10 mouse cellular contexts compared by ENCODE assay signal in genomic region chr6:110645041-110645410, GRCm38 (mm10). TPM values are rescaled to one million over a fixed set of nuclear protein-coding genes. Genes with fewer than 3 reads are reported as not detected.
DNase-seq lines count a peak whose midpoint lies in the region; ATAC-seq lines count a peak whose summit lies in the region.
"Had no signal": no experiment of that assay in that cellular context is flagged by ENCODE, and none has a peak within 500 bp of the region (broad histone marks: within the 10 kb centered on the region; RNA-seq: fewer than 3 reads in every experiment).

No protein-coding gene starts in this region.

- H3K27me3 ChIP-seq in heart, embryonic 15.5 days, result peaks cover 50% of the 10 kb centered on the region
- H3K27me3 ChIP-seq in embryonic facial prominence, embryonic 11.5 days (ENCODE audit: control insufficient read depth, insufficient read depth, low read length), result peaks cover 19% of the 10 kb centered on the region
- peaks cover 47% of the 10 kb centered on the region for H3K27me3 ChIP-seq in hindbrain, embryonic 12.5 days
- 0 out of 2 replicates have a peak, but pooled peaks cover 2% of the 10 kb centered on the region for H3K27me3 ChIP-seq in midbrain, embryonic 16.5 days (ENCODE audit: control insufficient read depth, insufficient read depth, low read depth, low read length)

- H3K4me2 ChIP-seq in heart, embryonic 15.5 days, result peak overlapping the region; percentile 67
- H3K4me2 ChIP-seq in embryonic facial prominence, embryonic 11.5 days (ENCODE audit: low read depth, low read length), result peak overlapping the region; percentile 88
- H3K4me2 ChIP-seq in hindbrain, embryonic 12.5 days (replicated peaks), result peak overlapping the region; percentile 97
- peak overlapping the region; percentile 81 for H3K4me2 ChIP-seq in midbrain, embryonic 16.5 days (ENCODE audit: low read length)

- peaks cover 6% of the 10 kb centered on the region; the same call in 1 of the 2 replicates for H3K4me1 ChIP-seq in heart, embryonic 15.5 days (replicated peaks)
- no peaks in the 10 kb centered on the region for H3K4me1 ChIP-seq in embryonic facial prominence, embryonic 11.5 days (ENCODE audit: control insufficient read depth, insufficient read depth, low read length)
- peaks cover 11% of the 10 kb centered on the region; the same call in 1 of the 2 replicates for H3K4me1 ChIP-seq in hindbrain, embryonic 12.5 days
- peaks cover 11% of the 10 kb centered on the region; the same call in 1 of the 2 replicates for H3K4me1 ChIP-seq in midbrain, embryonic 16.5 days (ENCODE audit: control insufficient read depth, insufficient read depth, low read length)

- H3K9me3 ChIP-seq in heart, embryonic 15.5 days (replicated peaks), result no peaks in the 10 kb centered on the region
- no peaks in the 10 kb centered on the region for H3K9me3 ChIP-seq in embryonic facial prominence, embryonic 11.5 days (replicated peaks; ENCODE audit: control insufficient read depth, low read length)
- H3K9me3 ChIP-seq in hindbrain, embryonic 12.5 days (replicated peaks), result no peaks in the 10 kb centered on the region
- H3K9me3 ChIP-seq in midbrain, embryonic 16.5 days (replicated peaks; ENCODE audit: control insufficient read depth, low read length, poor library complexity, severe bottlenecking), result no peaks in the 10 kb centered on the region

- 5% methylated on average over 7 of the region's 7 CpGs for WGBS in heart, embryonic 15.5 days
- WGBS in embryonic facial prominence, embryonic 11.5 days, result 2% methylated on average over 7 of the region's 7 CpGs
- 4% methylated on average over 7 of the region's 7 CpGs for WGBS in hindbrain, embryonic 12.5 days
- 0% methylated on average over 7 of the region's 7 CpGs for WGBS in midbrain, embryonic 16.5 days

- no peak overlapping the region for H3K9ac ChIP-seq in heart, embryonic 15.5 days
- no peak overlapping the region for H3K9ac ChIP-seq in embryonic facial prominence, embryonic 11.5 days (replicated peaks; ENCODE audit: low read length)
- H3K9ac ChIP-seq in hindbrain, embryonic 12.5 days, result peak overlapping the region; percentile 57
- peak overlapping the region; percentile 85 for H3K9ac ChIP-seq in midbrain, embryonic 16.5 days (ENCODE audit: low read depth, low read length)

- intact Hi-C loops in heart, postnatal 36 days (cut with DNase I), result no loop called here

- H3K4me3 ChIP-seq in heart, embryonic 15.5 days, result peak overlapping the region; percentile 42
- peak overlapping the region; percentile 52 for H3K4me3 ChIP-seq in embryonic facial prominence, embryonic 11.5 days (ENCODE audit: low read depth, low read length)
- peak overlapping the region; percentile 56 for H3K4me3 ChIP-seq in hindbrain, embryonic 12.5 days
- peak overlapping the region; percentile 74 for H3K4me3 ChIP-seq in midbrain, embryonic 16.5 days (ENCODE audit: low read depth, low read length)

- no peak for ATAC-seq in heart, embryonic 15.5 days (replicated peaks; ENCODE audit: insufficient number of reproducible peaks, insufficient read depth, low FRiP score, low read depth)
- peak; percentile 55 for ATAC-seq in embryonic facial prominence, embryonic 11.5 days (replicated peaks; ENCODE audit: insufficient number of reproducible peaks, low FRiP score, low TSS enrichment, low read depth)
- peak; percentile 46; the same call in 1 of the 2 replicates for ATAC-seq in hindbrain, embryonic 12.5 days (ENCODE audit: low FRiP score)
- ATAC-seq in midbrain, embryonic 16.5 days, result no peak; the same call in 1 of the 2 replicates

- no peak overlapping the region for H3K27ac ChIP-seq in heart, embryonic 15.5 days
- no peak overlapping the region for H3K27ac ChIP-seq in embryonic facial prominence, embryonic 11.5 days (replicated peaks; ENCODE audit: low read depth, low read length)
- no peak overlapping the region; the same call in 1 of the 2 replicates for H3K27ac ChIP-seq in hindbrain, embryonic 12.5 days
- peak overlapping the region; percentile 86; the same call in 1 of the 2 replicates for H3K27ac ChIP-seq in midbrain, embryonic 16.5 days (ENCODE audit: low read length)

- no peak for DNase-seq in heart, postnatal 36 days
- no peak for DNase-seq in embryonic facial prominence, embryonic 11.5 days (ENCODE audit: low spot score)
- DNase-seq in B cell, adult 2 months, result no peak
- DNase-seq in thymus, postnatal 4 days, result no peak
- DNase-seq in gastrocnemius, adult 8-10 months (ENCODE audit: low spot score in 2 of 2), result no peak

- H3K36me3 ChIP-seq in heart, embryonic 15.5 days, result no peaks in the 10 kb centered on the region
- no peaks in the 10 kb centered on the region for H3K36me3 ChIP-seq in embryonic facial prominence, embryonic 11.5 days (replicated peaks; ENCODE audit: control insufficient read depth, insufficient read depth, low read depth, low read length)
- no peaks in the 10 kb centered on the region for H3K36me3 ChIP-seq in hindbrain, embryonic 12.5 days
- no peaks in the 10 kb centered on the region for H3K36me3 ChIP-seq in midbrain, embryonic 16.5 days (ENCODE audit: control insufficient read depth, insufficient read depth, low read length)

RNA-seq across cellular contexts. Expression of gene Grm7, which starts 0.4 kb away (rescaled TPM):
- polyA plus RNA-seq in heart, embryonic 15.5 days (2015; fragmentation: Nextera tagmentation; extraction: Ambion mirVana), result 0.57 and 0.58 TPM in 2 replicates
- total RNA-seq in heart, postnatal 36 days (2021), result under 1 TPM in 1 of 2 experiments, not detected in 1; 0.11 TPM
- 0.63 and 1.3 TPM in 2 replicates for polyA plus RNA-seq in embryonic facial prominence, embryonic 11.5 days (2014; fragmentation: Nextera tagmentation; extraction: Ambion mirVana)
- 5.2 and 5.3 TPM in 2 replicates for polyA plus RNA-seq in hindbrain, embryonic 12.5 days (2016; fragmentation: Nextera tagmentation; extraction: Ambion mirVana)
- 33.6 and 39.1 TPM in 2 replicates for polyA plus RNA-seq in midbrain, embryonic 16.5 days (2015; fragmentation: Nextera tagmentation; extraction: Ambion mirVana)
- total RNA-seq in gastrocnemius, adult 8-10 months (2022), result not detected
- total RNA-seq: megakaryocyte progenitor cell, adult 5-6 weeks; MEL had no signal

Comparison
In these comparisons a context has a peak if more than half of its experiments do, and no peak if none do; other contexts are left out.
1. ATAC-seq: peak in embryonic facial prominence, embryonic 11.5 days (single experiment) and hindbrain, embryonic 12.5 days (single experiment); none in heart, embryonic 15.5 days (single experiment) and midbrain, embryonic 16.5 days (single experiment).
2. H3K9ac ChIP-seq: peak in hindbrain, embryonic 12.5 days (single experiment) and midbrain, embryonic 16.5 days (single experiment); none in heart, embryonic 15.5 days (single experiment) and embryonic facial prominence, embryonic 11.5 days (single experiment).
3. Peak in every context shown above with its lines, with median percentiles within 50 percentile points of each other: H3K4me2 ChIP-seq and H3K4me3 ChIP-seq.